Mouse (Mus musculus) adrenal gland, postnatal 25 days (tissue): ENCODE data around the gene Me1. TPM values are rescaled to one million over a fixed set of nuclear protein-coding genes. Genes with fewer than 3 reads are reported as not detected.

Source experiments
- DNase-seq: peaks from one replicate; pipeline ENCODE4 v3.0.0; 2021; ENCODE audit warnings: mixed read lengths
- total RNA-seq: library from RNA; stranded (reverse); gene quantifications from 2 replicates; pipeline ENCODE4 v1.2.3, GENCODE M21; 2021

Gene Me1
- total RNA-seq, 1 experiment from 2014 or later = 1,725 TPM

DNA sequence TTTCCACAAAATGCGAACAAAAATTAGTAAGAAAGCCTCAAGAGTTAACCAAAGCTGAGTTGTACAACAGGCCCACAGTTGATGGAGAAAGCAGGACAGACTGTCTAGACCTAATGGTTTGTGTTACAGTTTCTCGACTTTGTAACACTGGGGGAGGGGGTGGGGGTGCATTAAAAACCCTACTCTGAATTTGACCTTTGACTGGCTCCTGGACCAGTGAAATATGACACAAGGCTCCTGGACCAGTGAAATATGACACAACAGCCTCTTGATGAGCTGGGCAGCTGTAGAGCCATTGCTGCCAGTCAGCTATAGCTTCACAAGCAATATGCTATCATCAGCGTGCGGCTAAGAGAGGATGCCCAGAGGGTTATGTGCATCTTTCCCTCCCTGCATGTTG, 37.4 kb downstream of the Me1 start:
- no peak for DNase-seq

DNA sequence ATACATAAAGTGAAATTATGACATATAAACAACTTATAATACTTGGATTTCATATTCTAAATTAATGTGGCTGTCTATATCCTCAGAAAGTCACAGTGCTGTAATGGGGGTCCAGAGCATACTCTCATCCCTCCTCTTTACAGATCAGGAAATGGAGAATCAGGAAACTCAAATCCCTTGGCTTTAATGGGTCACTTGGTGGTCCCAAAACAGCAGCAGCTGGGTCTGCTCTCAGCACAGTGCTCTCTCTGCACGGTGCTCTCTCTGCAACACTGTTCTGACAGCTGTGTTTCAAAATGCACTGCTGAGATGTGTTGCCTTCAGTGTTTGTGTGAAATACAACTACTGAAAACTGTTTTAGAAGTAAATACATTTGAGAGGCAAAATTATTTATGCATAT, 43.6 kb downstream of the Me1 start:
- DNase-seq = no peak

DNA sequence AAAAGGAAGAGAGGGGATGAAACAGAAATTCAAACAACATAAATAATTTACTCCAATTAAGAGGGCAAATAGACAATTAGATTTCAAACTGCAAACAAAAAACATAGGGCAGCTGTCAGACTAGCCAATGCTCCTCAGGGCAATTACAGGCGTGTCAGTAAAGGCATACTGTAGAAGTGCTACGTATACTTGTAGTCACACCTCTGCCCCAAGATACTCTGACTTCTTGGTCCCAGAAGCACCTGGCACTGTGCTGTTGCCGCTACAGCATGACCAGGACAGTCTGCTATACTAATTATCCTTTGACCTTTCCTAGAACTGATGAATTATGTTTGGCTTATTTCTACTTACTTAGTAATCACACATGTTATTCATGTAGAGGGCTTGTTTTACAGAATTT, 44.5 kb downstream of the Me1 start:
- DNase-seq = no peak

DNA sequence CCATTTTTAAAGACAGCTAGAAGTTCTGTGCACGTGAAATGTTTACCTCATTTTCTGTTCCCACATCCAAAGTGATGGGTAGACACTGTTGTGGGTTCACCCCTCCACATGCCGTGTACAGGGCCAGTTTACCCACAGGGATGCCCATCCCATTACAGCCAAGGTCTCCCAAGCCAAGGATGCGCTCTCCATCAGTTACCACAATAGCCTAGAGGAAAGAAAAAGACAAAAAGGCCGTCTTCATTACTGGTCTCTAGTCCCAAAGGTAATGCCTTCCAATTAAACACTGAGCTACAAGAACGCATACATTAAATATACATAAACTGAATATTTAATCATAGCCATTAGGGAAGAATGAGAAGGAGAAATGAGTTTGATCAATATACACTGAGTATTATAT, 44.9 kb downstream of the Me1 start:
- no peak for DNase-seq

DNA sequence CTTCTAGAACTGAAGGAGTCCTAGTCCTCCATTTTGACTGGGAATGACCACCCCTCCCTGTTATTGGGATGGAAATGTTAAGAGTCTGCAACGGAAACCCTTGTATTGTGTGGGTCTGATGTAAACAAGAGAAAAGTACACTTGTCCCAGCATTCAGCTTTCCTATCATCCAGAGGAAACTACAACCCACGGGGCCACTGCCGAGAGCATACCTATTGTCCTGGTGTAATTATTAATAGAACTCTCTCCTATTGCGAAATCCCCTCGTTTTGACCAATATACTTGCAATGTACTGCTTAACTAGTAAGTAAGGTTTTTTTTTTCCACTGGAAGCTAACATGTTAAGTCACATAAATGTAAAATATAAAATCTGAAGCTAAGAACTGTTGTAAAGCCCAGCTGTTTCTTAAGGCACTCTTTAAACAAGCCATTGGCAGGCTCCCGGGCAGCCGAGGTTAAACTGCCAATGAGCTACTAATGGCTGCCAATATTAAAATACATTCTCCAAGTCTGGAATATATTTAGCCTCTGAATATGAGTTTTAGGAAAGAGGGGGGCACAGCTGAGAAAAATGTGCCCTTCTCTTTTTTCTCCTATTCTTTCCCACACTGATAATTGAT, 47.7 kb downstream of the Me1 start:
- DNase-seq = no peak

DNA sequence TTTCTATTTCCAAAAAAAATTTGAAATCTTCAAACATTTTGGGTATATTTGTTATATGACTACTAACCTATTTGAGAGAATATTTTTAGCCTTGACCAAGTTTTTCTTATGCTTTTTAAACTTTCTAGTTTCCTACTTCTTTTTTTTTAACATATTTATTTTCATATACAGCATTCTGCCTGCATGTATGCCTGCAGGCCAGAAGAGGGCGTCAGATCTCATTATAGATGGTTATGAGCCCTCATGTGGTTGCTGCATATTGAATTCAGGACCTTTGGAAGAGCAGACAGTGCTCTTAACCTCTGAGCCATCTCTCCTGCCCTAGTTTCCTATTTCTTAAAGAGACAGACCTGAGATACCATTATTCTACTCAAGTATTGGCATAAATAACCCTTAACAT, 48.9 kb downstream of the Me1 start:
- no peak for DNase-seq

DNA sequence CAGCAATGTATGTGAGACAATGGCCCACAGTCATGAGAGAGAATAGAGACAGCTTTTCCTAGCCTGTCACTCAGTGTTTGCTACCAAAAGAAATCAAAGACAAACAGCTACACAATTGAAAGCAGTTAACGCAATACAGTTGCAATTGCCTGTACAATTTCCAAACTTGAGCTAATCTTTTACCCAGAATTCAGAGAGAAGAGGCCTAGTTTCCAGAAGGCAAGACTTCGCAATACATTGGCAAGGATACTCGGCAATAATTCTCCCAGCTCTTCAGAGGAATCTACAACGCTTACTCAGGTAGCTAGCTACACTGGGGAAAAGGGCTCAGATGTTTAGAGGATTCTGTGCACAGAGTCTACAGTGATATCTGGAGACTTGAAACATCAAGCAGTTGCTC, 52.3 kb downstream of the Me1 start:
- no peak for DNase-seq

DNA sequence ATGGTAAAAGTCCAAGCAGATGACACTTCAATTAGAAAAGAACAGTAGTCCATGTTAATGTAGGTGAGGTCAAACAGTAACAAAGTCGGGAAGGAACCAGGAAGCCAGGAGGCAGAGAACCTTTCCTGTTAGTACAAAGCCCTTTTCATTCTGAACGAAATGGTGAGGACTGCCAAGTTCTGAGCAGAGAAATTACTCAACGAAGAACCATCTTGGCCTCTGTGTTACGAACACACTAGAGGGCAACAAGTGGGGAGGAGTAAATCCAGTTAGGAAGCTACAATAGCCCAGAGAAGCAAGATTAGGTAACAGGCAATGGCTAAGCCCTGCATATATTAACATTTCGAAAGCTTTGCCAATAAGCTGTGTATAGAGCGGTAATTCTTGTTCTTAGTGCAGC, 57.0 kb downstream of the Me1 start:
- DNase-seq = no peak

DNA sequence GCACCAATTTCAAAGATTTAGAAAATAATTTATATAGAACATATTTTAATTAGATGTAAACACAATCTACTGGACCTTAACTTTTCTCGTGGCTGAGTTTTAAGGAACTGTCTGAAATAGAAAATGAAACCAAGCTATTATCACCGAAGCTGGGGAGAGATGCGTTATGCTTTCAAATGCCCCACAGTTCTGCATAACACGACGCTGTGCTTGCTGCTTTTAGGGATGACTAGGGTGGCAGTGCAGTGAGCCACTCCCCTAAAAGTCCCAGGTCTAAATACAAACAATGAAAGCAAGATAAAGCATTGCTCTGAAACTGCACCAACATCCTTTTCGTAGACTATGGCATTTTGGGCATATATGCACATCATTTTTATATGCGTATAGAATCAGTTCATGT, 64.6 kb downstream of the Me1 start:
- no peak for DNase-seq

DNA sequence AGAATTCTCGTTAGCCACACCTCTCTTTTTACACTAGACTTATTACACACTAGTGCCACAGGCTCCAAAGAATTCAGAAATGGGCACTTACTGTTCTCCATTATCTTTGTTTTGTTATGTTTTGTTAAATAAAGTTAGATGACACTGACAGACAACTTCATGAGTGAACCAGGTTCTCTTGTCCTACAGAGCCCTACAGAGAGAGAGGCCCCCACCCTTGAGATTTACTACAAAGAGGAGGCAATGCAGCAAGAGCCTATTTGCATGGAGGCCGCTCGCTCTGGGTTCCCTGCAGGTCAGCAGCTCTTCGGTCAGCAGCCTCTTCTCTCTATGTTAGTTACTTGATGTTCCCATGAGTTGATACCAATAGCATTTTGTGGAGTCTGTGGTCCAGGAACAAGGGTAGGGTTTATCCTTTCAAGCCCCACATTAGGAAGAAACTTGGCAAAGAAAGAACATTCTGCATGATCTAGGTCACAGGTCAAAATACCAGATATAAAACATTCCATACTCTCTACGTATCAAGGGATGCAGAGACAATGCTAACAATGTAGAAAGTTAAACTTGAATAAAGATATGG, 65.3 kb downstream of the Me1 start:
- DNase-seq = no peak

DNA sequence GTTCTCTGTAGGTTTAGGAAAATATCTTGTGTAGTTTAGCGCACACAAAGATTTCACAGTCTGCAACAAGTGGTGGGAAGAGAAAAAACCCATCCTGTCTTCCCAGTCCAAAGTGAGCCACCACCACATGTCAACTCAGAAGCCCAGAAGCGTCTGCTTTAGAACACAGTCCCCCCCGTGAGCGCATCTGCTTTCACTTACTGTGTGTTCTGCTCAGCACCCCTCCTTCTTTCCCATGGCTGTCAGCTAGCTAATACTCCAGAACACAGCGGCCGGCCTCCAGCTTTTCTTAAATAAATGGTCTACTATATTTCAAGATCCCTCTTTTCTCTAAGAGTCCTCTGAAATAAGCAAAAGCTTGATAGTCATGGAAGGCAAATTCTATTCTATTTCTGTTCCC, 66.4 kb downstream of the Me1 start:
- DNase-seq = no peak

DNA sequence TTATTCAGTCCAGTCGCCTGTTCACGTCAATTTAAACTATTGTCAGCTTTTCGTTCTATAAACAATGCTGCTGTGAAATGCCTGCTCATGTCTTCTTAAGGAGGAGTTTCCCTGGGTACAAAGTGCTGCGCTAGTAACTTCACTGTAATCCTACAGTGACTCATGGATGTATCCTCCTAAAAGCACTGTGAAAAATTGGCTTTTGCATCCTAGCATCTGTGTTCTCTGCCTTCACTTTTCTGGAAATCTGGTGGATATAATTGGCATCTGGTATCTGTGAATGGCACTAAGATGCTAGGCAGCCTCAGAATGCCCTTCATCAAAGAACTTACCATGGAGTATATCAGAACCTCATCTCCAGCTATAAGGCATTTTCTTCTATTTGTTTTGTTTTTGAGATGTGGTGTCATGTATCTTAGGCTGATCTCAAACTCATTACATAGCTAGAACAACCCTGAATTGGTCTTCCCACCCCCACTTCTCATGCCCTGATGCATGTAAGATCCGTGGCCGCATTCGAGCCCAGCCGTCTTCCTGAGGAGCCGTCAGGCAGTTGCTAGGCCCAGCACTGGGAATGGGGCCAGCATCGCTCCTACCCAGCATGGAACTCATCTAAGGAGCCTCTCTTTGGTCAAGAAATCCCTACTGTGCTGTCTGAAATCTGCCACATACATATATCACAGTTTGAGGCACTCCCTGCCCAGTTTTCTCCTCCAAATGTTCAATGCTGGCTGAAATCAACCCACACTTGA, 67.8 kb downstream of the Me1 start:
- DNase-seq = no peak

DNA sequence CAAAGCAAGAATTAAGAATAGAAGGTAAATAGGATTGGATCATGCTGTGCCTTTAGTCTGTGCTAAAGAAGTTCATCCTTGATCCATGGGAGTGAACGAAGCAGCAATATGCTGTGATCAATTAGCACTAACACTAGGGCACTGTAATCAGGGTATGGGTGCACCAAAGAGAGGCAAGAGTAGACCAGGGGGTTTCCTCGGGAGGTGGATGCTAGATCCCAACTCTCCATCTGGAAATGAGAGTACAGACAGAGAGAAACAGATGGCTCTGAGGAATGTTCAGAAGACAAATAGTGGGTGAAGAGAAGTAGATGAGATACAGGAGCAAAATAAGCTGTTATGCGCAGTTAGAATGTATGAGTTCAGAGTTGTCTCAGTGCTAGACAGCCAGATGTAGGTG, 68.8 kb downstream of the Me1 start:
- DNase-seq = no peak

DNA sequence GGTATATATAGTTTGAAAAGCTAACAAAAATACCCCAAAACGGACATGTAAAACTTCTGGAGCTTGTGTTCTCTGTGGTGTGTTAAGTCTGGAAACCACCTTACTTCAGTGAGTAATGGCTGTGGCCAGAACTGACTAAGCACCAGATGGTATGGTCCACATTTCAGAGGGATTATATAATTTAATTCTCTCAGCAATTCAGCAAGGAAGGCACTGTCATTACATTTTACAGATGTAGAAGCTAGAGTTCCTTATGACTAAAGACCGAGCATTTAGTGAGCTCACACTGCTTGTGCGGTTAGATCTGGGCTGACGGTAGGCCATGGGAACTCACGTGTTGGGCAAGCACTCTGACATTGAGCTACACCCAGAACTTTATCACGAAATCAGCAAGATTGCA, 71.0 kb downstream of the Me1 start:
- no peak for DNase-seq

DNA sequence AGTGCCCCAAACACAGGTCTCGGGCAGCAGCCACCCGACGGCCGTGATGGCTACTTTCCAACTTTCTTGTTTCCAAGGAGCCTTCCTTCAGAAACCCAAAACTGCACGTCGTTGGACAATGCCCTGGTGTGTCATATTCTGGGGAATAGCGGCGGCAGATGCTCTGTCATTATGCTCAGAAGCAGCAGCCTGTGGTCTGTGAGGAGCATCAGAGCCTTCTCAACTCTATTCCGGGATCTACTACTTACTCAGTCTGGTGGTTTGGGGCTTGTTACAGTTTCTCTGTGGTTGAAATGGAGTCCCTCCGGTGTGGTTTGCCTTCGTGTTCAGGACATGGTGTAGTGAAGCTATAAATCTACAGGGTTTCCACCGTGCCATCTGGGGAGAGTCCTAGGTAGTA, 71.7 kb downstream of the Me1 start:
- no peak for DNase-seq

DNA sequence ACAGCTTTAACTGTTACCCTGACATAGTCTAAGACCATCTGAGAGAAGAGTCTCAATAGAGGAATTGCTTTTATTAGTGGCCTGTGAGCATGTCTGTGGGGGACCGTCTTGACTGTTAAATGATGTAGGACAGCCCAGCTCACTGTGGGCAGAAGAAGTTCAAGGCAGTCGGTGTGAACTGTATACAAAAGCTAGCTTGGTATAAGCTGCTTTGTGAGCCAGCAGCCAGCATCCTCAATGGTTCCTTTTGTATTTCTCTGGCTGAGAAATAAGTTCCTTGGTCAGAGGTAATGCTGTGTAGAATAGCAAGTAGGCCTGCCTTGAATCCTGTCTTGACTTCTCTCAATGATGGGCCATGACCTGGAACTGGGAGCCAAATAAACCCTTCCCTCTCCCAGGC, 73.7 kb downstream of the Me1 start:
- DNase-seq = no peak

DNA sequence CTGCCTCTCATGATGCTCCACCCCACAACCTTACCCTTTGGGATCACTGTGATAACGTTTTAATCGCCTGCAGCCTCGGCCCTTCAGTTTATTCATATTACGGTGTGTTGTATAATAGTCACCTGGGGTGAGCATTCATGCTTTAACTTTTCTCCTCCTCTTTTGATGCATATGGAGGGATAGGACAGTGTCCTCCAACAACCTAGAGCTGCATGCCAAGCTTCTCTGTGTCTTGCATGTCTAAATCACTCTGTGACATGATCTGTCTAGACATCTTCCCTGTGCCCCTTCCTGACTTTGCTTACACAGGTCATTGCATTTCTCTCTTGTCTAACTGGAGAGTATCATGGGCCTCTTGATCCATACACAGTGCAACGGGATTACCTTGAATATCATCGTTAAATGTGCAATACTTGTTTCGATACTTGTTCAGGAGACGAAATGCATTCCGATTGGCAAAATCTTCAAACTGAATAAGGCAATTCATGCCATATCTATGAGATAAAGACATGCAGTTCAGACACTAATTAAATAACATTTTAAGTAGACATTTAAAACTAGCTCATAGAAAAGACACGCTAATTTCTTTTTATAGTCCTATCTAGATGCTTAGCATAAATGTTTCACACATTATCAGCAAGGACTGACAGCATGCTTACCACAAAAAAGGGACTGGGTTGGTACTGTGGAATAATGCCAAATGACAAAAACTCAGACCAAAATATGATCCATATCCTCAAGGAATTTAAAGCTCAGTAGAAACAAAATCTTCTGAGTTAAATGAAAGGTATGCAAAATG, 76.2 kb downstream of the Me1 start:
- DNase-seq = no peak

DNA sequence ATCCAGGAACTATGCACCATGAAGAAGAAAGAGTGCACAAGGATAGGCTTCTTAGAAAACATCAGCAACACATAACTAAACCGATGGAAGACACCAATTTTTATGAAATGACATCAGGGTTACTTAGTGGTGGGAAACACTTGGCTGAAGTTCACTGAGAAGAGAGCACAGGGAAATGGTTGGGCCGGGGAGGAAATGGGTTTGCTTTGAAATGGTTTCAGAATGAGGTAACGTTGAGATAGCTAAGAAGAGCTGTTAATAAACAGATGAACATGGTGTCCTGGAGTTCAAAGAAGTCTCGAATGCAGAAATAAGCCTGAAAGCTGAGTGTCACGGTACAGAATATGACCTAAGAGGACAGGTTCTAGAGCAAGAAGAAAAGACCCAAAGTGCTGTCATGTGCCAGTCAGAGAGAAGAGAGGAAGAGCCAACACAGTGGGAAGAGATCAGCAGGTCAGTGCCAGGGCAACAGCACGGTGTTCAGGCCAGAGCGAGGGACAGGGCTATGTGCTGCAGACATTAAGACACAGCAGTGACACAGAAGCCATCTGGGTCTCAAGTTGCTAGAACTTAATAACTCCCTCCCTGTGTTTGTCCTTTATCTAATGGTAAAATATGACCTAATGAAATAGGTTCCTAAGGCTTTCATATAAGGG, 77.8 kb downstream of the Me1 start:
- no peak for DNase-seq

DNA sequence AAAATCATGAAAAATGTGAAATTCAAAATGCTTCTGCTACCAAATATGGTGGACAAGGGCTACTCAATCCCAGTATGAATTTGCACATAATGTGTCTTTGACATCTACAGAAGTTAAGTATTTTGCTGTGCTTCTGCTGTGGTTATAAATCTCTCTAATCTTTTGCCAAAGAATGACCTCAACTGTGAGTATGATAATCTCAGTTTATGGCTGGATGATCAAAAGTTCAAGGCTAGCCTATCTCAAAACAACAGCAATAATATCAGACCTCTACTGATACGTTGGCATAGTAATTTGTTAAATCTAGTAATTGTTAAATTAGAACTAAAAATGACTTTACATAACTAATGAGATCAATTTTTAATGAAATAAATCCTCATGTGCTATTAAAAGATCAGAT, 80.0 kb downstream of the Me1 start:
- no peak for DNase-seq

DNA sequence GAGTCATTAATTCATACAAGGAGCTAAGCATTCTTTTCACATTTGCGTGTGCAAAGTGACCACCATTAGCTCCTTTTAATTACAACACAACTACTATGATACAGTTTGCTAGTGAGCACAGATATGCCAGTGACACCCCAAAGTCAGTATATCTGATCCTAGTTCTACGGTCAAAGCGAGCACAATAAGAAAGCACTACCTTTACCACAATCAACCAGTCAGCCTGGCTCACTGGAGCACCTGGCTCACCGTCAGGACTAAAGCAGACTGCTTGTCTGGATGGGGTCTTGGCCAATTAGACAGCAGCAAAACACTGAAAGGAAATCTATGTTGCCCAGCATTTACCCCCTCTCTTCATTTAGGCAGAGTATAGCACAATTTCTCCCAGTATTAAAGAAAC, 83.7 kb downstream of the Me1 start:
- DNase-seq = no peak

DNA sequence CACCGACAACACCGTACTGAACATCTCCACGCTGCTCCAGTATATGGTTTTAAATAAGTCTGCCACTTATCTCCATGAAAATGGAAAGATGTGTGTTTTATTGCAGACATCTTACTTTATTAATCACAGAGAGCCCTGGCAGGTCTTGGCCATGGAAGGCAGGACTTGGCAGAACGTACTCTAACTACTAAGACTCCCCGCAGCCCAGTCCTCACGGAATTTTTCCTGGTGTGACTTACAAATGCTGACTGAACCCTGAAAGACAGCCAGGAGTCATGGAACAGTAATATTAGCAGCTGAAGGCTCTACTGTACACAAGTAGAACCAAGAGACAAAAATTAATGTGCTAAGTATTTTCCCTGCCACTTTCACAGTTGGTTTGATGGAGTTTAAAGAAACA, 90.0 kb downstream of the Me1 start:
- no peak for DNase-seq

DNA sequence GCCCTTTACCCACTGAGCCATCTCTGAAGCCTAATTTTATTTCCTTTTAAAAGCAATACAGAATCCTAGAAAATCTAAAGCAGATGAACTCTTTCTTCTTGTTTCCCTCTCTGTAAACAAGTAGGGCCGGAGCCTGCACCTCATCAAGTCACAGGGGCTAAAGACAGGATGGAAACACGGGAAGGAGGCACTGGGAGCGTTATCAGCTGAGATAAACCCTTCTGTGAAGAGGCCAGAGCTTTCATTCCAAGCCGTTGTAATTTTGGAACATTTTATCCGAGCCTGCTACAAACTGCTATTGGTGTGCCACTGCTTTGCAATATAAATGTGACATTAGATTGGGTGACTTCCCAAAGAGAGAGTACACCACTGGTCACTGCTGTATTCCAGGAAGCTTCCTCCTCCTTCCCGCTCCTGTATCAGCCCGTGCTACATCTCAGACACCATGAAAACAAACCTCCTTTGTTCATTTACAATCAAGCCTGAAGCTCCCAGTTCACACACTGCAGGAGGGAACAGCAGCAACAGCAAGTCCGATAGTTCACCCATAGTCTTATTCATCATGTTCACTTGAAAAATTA, 95.9 kb downstream of the Me1 start:
- DNase-seq = no peak
